ENCODE assay signal across 8 mouse cellular contexts in genomic region chr14:34363490-34364253, GRCm38 (mm10). TPM values are rescaled to one million over a fixed set of nuclear protein-coding genes. Genes with fewer than 3 reads are reported as not detected.
DNase-seq lines count a peak whose midpoint lies in the region; ATAC-seq and TF ChIP-seq lines count a peak whose summit lies in the region.

No protein-coding gene starts in this region.

- H3K27ac ChIP-seq in spleen, adult 2 months (ENCODE audit: insufficient read depth, low read length): 0 out of 2 replicates have a peak overlapping the region, but pooled peaks have one; percentile 26
- H3K27ac ChIP-seq in intestine, embryonic 16.5 days (ENCODE audit: low read length): no peak overlapping the region
- no peak overlapping the region for H3K27ac ChIP-seq in limb, embryonic 12.5 days
- H3K27ac ChIP-seq in midbrain, embryonic 12.5 days (replicated peaks): no peak overlapping the region
- peak overlapping the region; percentile 45; the same call in 1 of the 2 replicates for H3K27ac ChIP-seq in stomach, embryonic 14.5 days (ENCODE audit: low read length)

- H3K36me3 ChIP-seq in spleen, adult 2 months (ENCODE audit: control insufficient read depth, insufficient read depth, low read length): no peaks in the 10 kb centered on the region
- no peaks in the 10 kb centered on the region for H3K36me3 ChIP-seq in intestine, embryonic 16.5 days (ENCODE audit: control insufficient read depth, insufficient read depth, low read length)
- no peaks in the 10 kb centered on the region for H3K36me3 ChIP-seq in limb, embryonic 12.5 days
- no peaks in the 10 kb centered on the region for H3K36me3 ChIP-seq in midbrain, embryonic 12.5 days
- no peaks in the 10 kb centered on the region for H3K36me3 ChIP-seq in stomach, embryonic 14.5 days (ENCODE audit: control insufficient read depth, insufficient read depth, low read length)

- TF ChIP-seq CTCF in spleen, adult 2 months (IDR thresholded peaks at IDR 0.05; ENCODE audit: extremely low read depth, insufficient read depth, insufficient read length, insufficient replicate concordance): no peak

- ATAC-seq in granulocyte monocyte progenitor cell, adult 5-6 weeks (replicated peaks; ENCODE audit: poor library complexity, severe bottlenecking): peak; percentile 91
- ATAC-seq in intestine, embryonic 16.5 days: peak; percentile 95
- ATAC-seq in limb, embryonic 12.5 days (ENCODE audit: insufficient number of reproducible peaks, insufficient read depth, low FRiP score, low TSS enrichment, low read depth): peak; percentile 40; the same call in 1 of the 2 replicates
- ATAC-seq in midbrain, embryonic 12.5 days (ENCODE audit: low FRiP score, low read depth): peak; percentile 66
- peak; percentile 84 for ATAC-seq in stomach, embryonic 14.5 days (ENCODE audit: insufficient number of reproducible peaks, insufficient read depth, low FRiP score, low read depth)

- DNase-seq in spleen, adult 2 months (ENCODE audit: low read depth in 1 of 2, low spot score in 2 of 2): no peak
- no peak for DNase-seq in spleen, postnatal 14 days (ENCODE audit: low spot score in 2 of 2)
- DNase-seq in embryo, embryonic 11 days: peak; percentile 72

- WGBS in spleen, adult 2 months: 16% methylated on average over 32 of the region's 32 CpGs
- WGBS in intestine, embryonic 16.5 days: 4% methylated on average over 32 of the region's 32 CpGs
- WGBS in limb, embryonic 12.5 days: 3% methylated on average over 32 of the region's 32 CpGs
- 2% methylated on average over 32 of the region's 32 CpGs for WGBS in midbrain, embryonic 12.5 days
- WGBS in stomach, embryonic 14.5 days: 7% methylated on average over 32 of the region's 32 CpGs

- no peak for TF ChIP-seq POLR2A in spleen, adult 2 months (IDR thresholded peaks at IDR 0.05; ENCODE audit: low read depth, low read length)

- H3K9ac ChIP-seq in intestine, embryonic 16.5 days (ENCODE audit: low read depth, low read length): peak overlapping the region; percentile 59
- peak overlapping the region; percentile 57 for H3K9ac ChIP-seq in limb, embryonic 12.5 days (replicated peaks)
- peak overlapping the region; percentile 53 for H3K9ac ChIP-seq in midbrain, embryonic 12.5 days (replicated peaks)
- 0 out of 2 replicates have a peak overlapping the region, but pooled peaks have one; percentile 25 for H3K9ac ChIP-seq in stomach, embryonic 14.5 days (replicated peaks; ENCODE audit: low read depth, low read length)

- H3K4me2 ChIP-seq in intestine, embryonic 16.5 days (ENCODE audit: low read depth, low read length): peak overlapping the region; percentile 90
- peak overlapping the region; percentile 80 for H3K4me2 ChIP-seq in limb, embryonic 12.5 days
- peak overlapping the region; percentile 77 for H3K4me2 ChIP-seq in midbrain, embryonic 12.5 days (replicated peaks)
- H3K4me2 ChIP-seq in stomach, embryonic 14.5 days (replicated peaks; ENCODE audit: low read depth, low read length): peak overlapping the region; percentile 80

- H3K27me3 ChIP-seq in spleen, adult 2 months (ENCODE audit: control insufficient read depth, insufficient read depth, low read length): 0 out of 2 replicates have a peak, but pooled peaks cover 3% of the 10 kb centered on the region
- H3K27me3 ChIP-seq in intestine, embryonic 16.5 days (replicated peaks; ENCODE audit: control insufficient read depth, insufficient read depth, low read length): no peaks in the 10 kb centered on the region
- H3K27me3 ChIP-seq in limb, embryonic 12.5 days: peaks cover 24% of the 10 kb centered on the region
- peaks cover 3% of the 10 kb centered on the region; the same call in 1 of the 2 replicates for H3K27me3 ChIP-seq in midbrain, embryonic 12.5 days
- no peaks in the 10 kb centered on the region for H3K27me3 ChIP-seq in stomach, embryonic 14.5 days (ENCODE audit: control insufficient read depth, insufficient read depth, low read length)

- peak overlapping the region; percentile 36; the same call in 1 of the 2 replicates for H3K4me3 ChIP-seq in spleen, adult 2 months (ENCODE audit: extremely low read depth, insufficient read depth, insufficient read length)
- peak overlapping the region; percentile 48 for H3K4me3 ChIP-seq in intestine, embryonic 16.5 days (ENCODE audit: low read length)
- peak overlapping the region; percentile 42 for H3K4me3 ChIP-seq in limb, embryonic 12.5 days (replicated peaks)
- peak overlapping the region; percentile 41 for H3K4me3 ChIP-seq in midbrain, embryonic 12.5 days
- H3K4me3 ChIP-seq in stomach, embryonic 14.5 days (ENCODE audit: low read depth, low read length): peak overlapping the region; percentile 22

- H3K4me1 ChIP-seq in spleen, adult 2 months (ENCODE audit: control insufficient read depth, insufficient read depth, insufficient read length): no peaks in the 10 kb centered on the region
- H3K4me1 ChIP-seq in intestine, embryonic 16.5 days (ENCODE audit: control insufficient read depth, insufficient read depth, low read length): peaks cover 4% of the 10 kb centered on the region; the same call in 1 of the 2 replicates
- peaks cover 10% of the 10 kb centered on the region for H3K4me1 ChIP-seq in limb, embryonic 12.5 days (replicated peaks)
- peaks cover 7% of the 10 kb centered on the region for H3K4me1 ChIP-seq in midbrain, embryonic 12.5 days
- no peaks in the 10 kb centered on the region for H3K4me1 ChIP-seq in stomach, embryonic 14.5 days (ENCODE audit: control insufficient read depth, insufficient read depth, low read length)

- H3K9me3 ChIP-seq in intestine, embryonic 16.5 days (ENCODE audit: control insufficient read depth, low read length): no peaks in the 10 kb centered on the region
- H3K9me3 ChIP-seq in limb, embryonic 12.5 days: no peaks in the 10 kb centered on the region
- H3K9me3 ChIP-seq in midbrain, embryonic 12.5 days: no peaks in the 10 kb centered on the region
- H3K9me3 ChIP-seq in stomach, embryonic 14.5 days (ENCODE audit: control insufficient read depth, low read depth, low read length): no peaks in the 10 kb centered on the region

RNA-seq across cellular contexts. Expression of gene Fam25c, which starts 8.4 kb away (rescaled TPM):
- not detected in 2 replicates for polyA plus RNA-seq in spleen, adult 2 months (2012; rRNA removed)
- not detected in 2 replicates for total RNA-seq in granulocyte monocyte progenitor cell, adult 5-6 weeks (2014; fragmentation: Nextera tagmentation)
- not detected in 2 replicates for total RNA-seq in granulocyte monocyte progenitor cell, adult 5-6 weeks (2017)
- not detected in 2 replicates for polyA plus RNA-seq in intestine, embryonic 16.5 days (2015; fragmentation: Nextera tagmentation; extraction: Ambion mirVana)
- polyA plus RNA-seq in limb, embryonic 12.5 days (2016; fragmentation: Nextera tagmentation; extraction: Ambion mirVana): 0.84 TPM in 1 of 2 replicates, not detected in the other
- not detected in 2 replicates for polyA plus RNA-seq in midbrain, embryonic 12.5 days (2016; fragmentation: Nextera tagmentation; extraction: Ambion mirVana)
- not detected in 2 replicates for polyA plus RNA-seq in stomach, embryonic 14.5 days (2014; fragmentation: Nextera tagmentation; extraction: Ambion mirVana)

RNA-seq across cellular contexts. Expression of gene Sncg, which starts 10.9 kb away (rescaled TPM):
- 1.6 and 2.1 TPM in 2 replicates for polyA plus RNA-seq in spleen, adult 2 months (2012; rRNA removed)
- total RNA-seq in granulocyte monocyte progenitor cell, adult 5-6 weeks (2014; fragmentation: Nextera tagmentation): not detected in 2 replicates
- total RNA-seq in granulocyte monocyte progenitor cell, adult 5-6 weeks (2017): not detected in 2 replicates
- polyA plus RNA-seq in intestine, embryonic 16.5 days (2015; fragmentation: Nextera tagmentation; extraction: Ambion mirVana): 35.5 and 37.9 TPM in 2 replicates
- polyA plus RNA-seq in limb, embryonic 12.5 days (2016; fragmentation: Nextera tagmentation; extraction: Ambion mirVana): 3.5 and 7.5 TPM in 2 replicates
- 50.9 and 63.4 TPM in 2 replicates for polyA plus RNA-seq in midbrain, embryonic 12.5 days (2016; fragmentation: Nextera tagmentation; extraction: Ambion mirVana)
- 36.7 and 40.1 TPM in 2 replicates for polyA plus RNA-seq in stomach, embryonic 14.5 days (2014; fragmentation: Nextera tagmentation; extraction: Ambion mirVana)

RNA-seq across cellular contexts. Expression of gene Mmrn2, which starts 11.6 kb away (rescaled TPM):
- polyA plus RNA-seq in spleen, adult 2 months (2012; rRNA removed): 8.4 and 8.9 TPM in 2 replicates
- not detected in 2 replicates for total RNA-seq in granulocyte monocyte progenitor cell, adult 5-6 weeks (2014; fragmentation: Nextera tagmentation)
- total RNA-seq in granulocyte monocyte progenitor cell, adult 5-6 weeks (2017): not detected in 2 replicates
- polyA plus RNA-seq in intestine, embryonic 16.5 days (2015; fragmentation: Nextera tagmentation; extraction: Ambion mirVana): 7.1 and 7.2 TPM in 2 replicates
- 6.7 and 6.8 TPM in 2 replicates for polyA plus RNA-seq in limb, embryonic 12.5 days (2016; fragmentation: Nextera tagmentation; extraction: Ambion mirVana)
- 6.7 and 6.8 TPM in 2 replicates for polyA plus RNA-seq in midbrain, embryonic 12.5 days (2016; fragmentation: Nextera tagmentation; extraction: Ambion mirVana)
- polyA plus RNA-seq in stomach, embryonic 14.5 days (2014; fragmentation: Nextera tagmentation; extraction: Ambion mirVana): 7.7 and 7.8 TPM in 2 replicates

RNA-seq across cellular contexts. Expression of gene Glud1, which starts 53.1 kb away (rescaled TPM):
- 47.7 and 60.1 TPM in 2 replicates for polyA plus RNA-seq in spleen, adult 2 months (2012; rRNA removed)
- 127 and 141 TPM in 2 replicates for total RNA-seq in granulocyte monocyte progenitor cell, adult 5-6 weeks (2014; fragmentation: Nextera tagmentation)
- 180 and 222 TPM in 2 replicates for total RNA-seq in granulocyte monocyte progenitor cell, adult 5-6 weeks (2017)
- 72.9 and 73.6 TPM in 2 replicates for polyA plus RNA-seq in intestine, embryonic 16.5 days (2015; fragmentation: Nextera tagmentation; extraction: Ambion mirVana)
- 86.5 and 93.6 TPM in 2 replicates for polyA plus RNA-seq in limb, embryonic 12.5 days (2016; fragmentation: Nextera tagmentation; extraction: Ambion mirVana)
- polyA plus RNA-seq in midbrain, embryonic 12.5 days (2016; fragmentation: Nextera tagmentation; extraction: Ambion mirVana): 96.3 and 107 TPM in 2 replicates
- 76.5 and 82.5 TPM in 2 replicates for polyA plus RNA-seq in stomach, embryonic 14.5 days (2014; fragmentation: Nextera tagmentation; extraction: Ambion mirVana)

RNA-seq across cellular contexts. Expression of gene Shld2, which starts 53.4 kb away (rescaled TPM):
- polyA plus RNA-seq in spleen, adult 2 months (2012; rRNA removed): 2.4 and 3.3 TPM in 2 replicates
- total RNA-seq in granulocyte monocyte progenitor cell, adult 5-6 weeks (2014; fragmentation: Nextera tagmentation): 6.6 and 16.8 TPM in 2 replicates
- total RNA-seq in granulocyte monocyte progenitor cell, adult 5-6 weeks (2017): 7.9 and 17.8 TPM in 2 replicates
- 5.8 and 7.1 TPM in 2 replicates for polyA plus RNA-seq in intestine, embryonic 16.5 days (2015; fragmentation: Nextera tagmentation; extraction: Ambion mirVana)
- 14.9 and 15.8 TPM in 2 replicates for polyA plus RNA-seq in limb, embryonic 12.5 days (2016; fragmentation: Nextera tagmentation; extraction: Ambion mirVana)
- 7.8 and 7.9 TPM in 2 replicates for polyA plus RNA-seq in midbrain, embryonic 12.5 days (2016; fragmentation: Nextera tagmentation; extraction: Ambion mirVana)
- polyA plus RNA-seq in stomach, embryonic 14.5 days (2014; fragmentation: Nextera tagmentation; extraction: Ambion mirVana): 8.0 and 8.6 TPM in 2 replicates

Comparison
In these comparisons a context has a peak if more than half of its experiments do, and no peak if none do; other contexts are left out.
1. H3K27ac ChIP-seq: peak in spleen, adult 2 months (single experiment) and stomach, embryonic 14.5 days (single experiment); none in intestine, embryonic 16.5 days (single experiment), limb, embryonic 12.5 days (single experiment) and midbrain, embryonic 12.5 days (single experiment).
2. ATAC-seq: peak in every context shown above with its lines; median percentile 95 in intestine, embryonic 16.5 days; 91 in granulocyte monocyte progenitor cell, adult 5-6 weeks; 84 in stomach, embryonic 14.5 days; 66 in midbrain, embryonic 12.5 days; 40 in limb, embryonic 12.5 days.
3. Peak in every context shown above with its lines, with median percentiles within 50 percentile points of each other: H3K4me3 ChIP-seq, H3K4me2 ChIP-seq and H3K9ac ChIP-seq.